Mouse (Mus musculus): ENCODE measurements at regions not wholly inside any gene's neighbourhood (a gene's known extent, or its start where the extent isn't known, plus 50 kb on each side); places are given as distances from the start of the nearest gene placed in this dataset.

DNA sequence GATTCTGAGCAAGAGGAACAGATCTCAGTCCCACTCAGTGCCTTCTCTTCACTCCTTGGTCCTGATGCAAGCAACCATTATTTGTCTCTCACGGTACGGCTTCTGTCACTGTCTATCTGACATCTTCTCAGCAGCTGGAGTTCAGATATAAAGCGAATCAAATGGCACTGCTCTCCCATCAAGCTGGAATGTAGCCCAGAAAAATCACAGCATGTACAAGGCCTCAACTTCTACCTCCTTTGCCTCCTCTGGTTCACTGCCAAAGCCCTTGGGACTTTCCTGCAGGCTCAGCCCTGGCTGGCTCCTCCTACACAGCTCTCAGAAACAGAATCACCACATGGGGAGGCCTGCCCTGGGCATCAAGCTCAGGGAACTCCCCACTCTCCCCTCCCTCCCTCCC, 107.1 kb upstream of the Prok2 start:
- TF ChIP-seq ZC3H11A (IDR thresholded peaks at IDR 0.05; ENCODE audit: borderline replicate concordance, low read depth, low read length) (no peak), CHD2 (IDR thresholded peaks at IDR 0.05; ENCODE audit: low read depth, low read length) (no peak), ZNF384 (IDR thresholded peaks at IDR 0.05; ENCODE audit: low read depth, low read length) (no peak), HCFC1 (IDR thresholded peaks at IDR 0.05; ENCODE audit: borderline replicate concordance, insufficient read depth, low read length) (no peak), MAFK (IDR thresholded peaks at IDR 0.05; ENCODE audit: insufficient read depth, low read depth, low read length) (no peak)
- in situ Hi-C loops (cut with MboI; ENCODE audit: low sequenced_read_pairs in 2 of 2, unreplicated experiment in 2 of 2) = no loop called here
- H3K36me3 ChIP-seq (ENCODE audit: control insufficient read depth, insufficient read depth, low read length, poor library complexity, severe bottlenecking) = no peaks in the 10 kb centered on the region
- no peak for DNase-seq (ENCODE audit: low read depth, low spot score)
- H3K4me3 ChIP-seq (ENCODE audit: insufficient read depth in 1 of 2, low read depth in 1 of 2, low read length in 2 of 2, poor library complexity in 1 of 2, severe bottlenecking in 1 of 2) = no peak overlapping the region
- H3K4me1 ChIP-seq (ENCODE audit: control insufficient read depth in 2 of 2, insufficient read depth in 2 of 2, low read length in 2 of 2, poor library complexity in 1 of 2) = no peaks in the 10 kb centered on the region; a peak in 1 of 4 replicates
- no peaks in the 10 kb centered on the region for H3K9me3 ChIP-seq (ENCODE audit: control insufficient read depth, insufficient read depth, low read depth, low read length)
- H3K9ac ChIP-seq (ENCODE audit: insufficient read depth, low read depth, low read length, poor library complexity, severe bottlenecking) = no peak overlapping the region
- no peak overlapping the region for H3K27ac ChIP-seq (ENCODE audit: insufficient read depth, low read depth, low read length, poor library complexity, severe bottlenecking)

DNA sequence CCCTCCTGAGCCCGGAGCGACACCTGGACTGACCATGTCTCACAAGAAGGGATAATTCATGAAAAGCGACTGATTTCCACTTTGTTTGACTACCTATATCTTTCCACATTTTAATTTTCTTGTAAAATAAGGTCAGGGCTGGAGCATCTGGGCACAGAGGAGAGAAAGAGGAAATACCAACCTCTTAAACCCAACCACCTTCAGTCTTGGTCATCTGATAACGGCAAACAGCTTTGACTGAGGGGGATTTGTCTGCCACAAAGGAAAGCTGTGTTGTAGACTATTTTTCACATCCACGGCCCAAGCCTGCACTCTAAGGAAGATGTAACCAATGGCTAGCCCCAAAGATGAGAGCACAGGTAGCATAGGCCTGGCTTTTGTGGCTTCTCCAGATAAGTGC, 101.4 kb upstream of the Prok2 start:
- H3K9me3 ChIP-seq (ENCODE audit: control insufficient read depth, insufficient read depth, low read depth, low read length) = no peaks in the 10 kb centered on the region
- H3K4me1 ChIP-seq (ENCODE audit: control insufficient read depth in 2 of 2, insufficient read depth in 2 of 2, low read length in 2 of 2, poor library complexity in 1 of 2) = no peaks in the 10 kb centered on the region
- in situ Hi-C loops (cut with MboI; ENCODE audit: low sequenced_read_pairs in 2 of 2, unreplicated experiment in 2 of 2) = no loop called here
- no peaks in the 10 kb centered on the region for H3K36me3 ChIP-seq (ENCODE audit: control insufficient read depth, insufficient read depth, low read length, poor library complexity, severe bottlenecking)
- TF ChIP-seq MAFK (IDR thresholded peaks at IDR 0.05; ENCODE audit: insufficient read depth, low read depth, low read length) (no peak), ZC3H11A (IDR thresholded peaks at IDR 0.05; ENCODE audit: borderline replicate concordance, low read depth, low read length) (no peak), ZNF384 (IDR thresholded peaks at IDR 0.05; ENCODE audit: low read depth, low read length) (no peak), CHD2 (IDR thresholded peaks at IDR 0.05; ENCODE audit: low read depth, low read length) (no peak), HCFC1 (IDR thresholded peaks at IDR 0.05; ENCODE audit: borderline replicate concordance, insufficient read depth, low read length) (no peak)
- H3K4me3 ChIP-seq (ENCODE audit: insufficient read depth in 1 of 2, low read depth in 1 of 2, low read length in 2 of 2, poor library complexity in 1 of 2, severe bottlenecking in 1 of 2) = no peak overlapping the region
- H3K9ac ChIP-seq (ENCODE audit: insufficient read depth, low read depth, low read length, poor library complexity, severe bottlenecking) = no peak overlapping the region
- DNase-seq (ENCODE audit: low read depth, low spot score) = no peak
- H3K27ac ChIP-seq (ENCODE audit: insufficient read depth, low read depth, low read length, poor library complexity, severe bottlenecking) = no peak overlapping the region

DNA sequence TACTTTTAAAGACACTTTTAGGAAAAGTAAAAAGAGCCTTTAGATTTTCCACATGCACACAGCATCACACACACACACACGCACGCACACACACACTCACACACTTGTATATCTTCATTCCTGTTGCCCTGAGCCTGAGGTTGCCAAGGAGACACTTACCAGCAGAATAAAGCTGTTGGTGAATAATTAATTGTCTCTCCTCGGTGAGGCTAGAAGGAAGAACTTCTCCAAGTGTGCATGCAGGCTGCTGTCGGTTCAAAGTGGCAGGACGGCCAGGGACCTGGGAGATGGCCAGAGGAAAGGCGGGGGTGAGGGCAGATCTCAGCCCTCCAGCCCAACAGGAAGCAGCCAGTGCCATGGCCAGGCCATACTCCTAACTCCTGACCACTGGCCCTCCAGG, 98.6 kb upstream of the Prok2 start:
- Histone ChIP-seq H3K4me3 (ENCODE audit: insufficient read depth in 1 of 2, low read depth in 1 of 2, low read length in 2 of 2, poor library complexity in 1 of 2, severe bottlenecking in 1 of 2) (no peak overlapping the region), H3K9me3 (ENCODE audit: control insufficient read depth, insufficient read depth, low read depth, low read length) (no peaks in the 10 kb centered on the region), H3K4me1 (ENCODE audit: control insufficient read depth in 2 of 2, insufficient read depth in 2 of 2, low read length in 2 of 2, poor library complexity in 1 of 2) (no peaks in the 10 kb centered on the region), H3K27ac (ENCODE audit: insufficient read depth, low read depth, low read length, poor library complexity, severe bottlenecking) (no peak overlapping the region), H3K9ac (ENCODE audit: insufficient read depth, low read depth, low read length, poor library complexity, severe bottlenecking) (no peak overlapping the region), H3K36me3 (ENCODE audit: control insufficient read depth, insufficient read depth, low read length, poor library complexity, severe bottlenecking) (no peaks in the 10 kb centered on the region)
- no peak for DNase-seq (ENCODE audit: low read depth, low spot score)
- TF ChIP-seq ZNF384 (IDR thresholded peaks at IDR 0.05; ENCODE audit: low read depth, low read length) (no peak), ZC3H11A (IDR thresholded peaks at IDR 0.05; ENCODE audit: borderline replicate concordance, low read depth, low read length) (no peak), MAFK (IDR thresholded peaks at IDR 0.05; ENCODE audit: insufficient read depth, low read depth, low read length) (no peak), CHD2 (IDR thresholded peaks at IDR 0.05; ENCODE audit: low read depth, low read length) (no peak), HCFC1 (IDR thresholded peaks at IDR 0.05; ENCODE audit: borderline replicate concordance, insufficient read depth, low read length) (no peak)
- in situ Hi-C loops (cut with MboI; ENCODE audit: low sequenced_read_pairs in 2 of 2, unreplicated experiment in 2 of 2) = no loop called here

DNA sequence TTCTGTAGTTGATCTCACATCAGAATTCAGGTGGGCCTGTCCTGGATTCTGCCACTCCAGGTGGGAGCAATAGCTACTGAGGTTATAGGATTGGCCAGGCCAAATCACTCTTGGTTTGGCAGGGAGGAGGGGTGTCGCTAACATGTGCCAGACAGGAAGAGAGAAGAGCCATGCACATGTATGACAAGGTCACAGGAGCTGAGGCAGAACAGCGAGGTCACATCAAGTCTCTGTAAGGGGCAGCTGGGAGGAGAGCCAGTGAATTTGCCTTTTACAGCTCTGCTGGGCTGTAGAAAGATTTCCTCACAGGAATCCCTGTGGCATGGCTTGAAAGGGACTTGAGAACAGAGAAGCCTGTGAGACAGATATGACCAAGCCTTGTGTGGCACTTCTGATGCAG, 96.3 kb upstream of the Prok2 start:
- in situ Hi-C loops (cut with MboI; ENCODE audit: low sequenced_read_pairs in 2 of 2, unreplicated experiment in 2 of 2) = no loop called here
- H3K27ac ChIP-seq (ENCODE audit: insufficient read depth, low read depth, low read length, poor library complexity, severe bottlenecking) = no peak overlapping the region
- no peak for DNase-seq (ENCODE audit: low read depth, low spot score)
- no peak overlapping the region for H3K9ac ChIP-seq (ENCODE audit: insufficient read depth, low read depth, low read length, poor library complexity, severe bottlenecking)
- TF ChIP-seq ZC3H11A (IDR thresholded peaks at IDR 0.05; ENCODE audit: borderline replicate concordance, low read depth, low read length) (no peak), ZNF384 (IDR thresholded peaks at IDR 0.05; ENCODE audit: low read depth, low read length) (no peak), MAFK (IDR thresholded peaks at IDR 0.05; ENCODE audit: insufficient read depth, low read depth, low read length) (no peak), HCFC1 (IDR thresholded peaks at IDR 0.05; ENCODE audit: borderline replicate concordance, insufficient read depth, low read length) (no peak), CHD2 (IDR thresholded peaks at IDR 0.05; ENCODE audit: low read depth, low read length) (no peak)
- no peak overlapping the region for H3K4me3 ChIP-seq (ENCODE audit: insufficient read depth in 1 of 2, low read depth in 1 of 2, low read length in 2 of 2, poor library complexity in 1 of 2, severe bottlenecking in 1 of 2)
- H3K4me1 ChIP-seq (ENCODE audit: control insufficient read depth in 2 of 2, insufficient read depth in 2 of 2, low read length in 2 of 2, poor library complexity in 1 of 2) = 0 out of 4 replicates have a peak, but pooled peaks cover 0 to 2% of the 10 kb centered on the region in 2 experiments
- H3K9me3 ChIP-seq (ENCODE audit: control insufficient read depth, insufficient read depth, low read depth, low read length) = no peaks in the 10 kb centered on the region
- H3K36me3 ChIP-seq (ENCODE audit: control insufficient read depth, insufficient read depth, low read length, poor library complexity, severe bottlenecking) = no peaks in the 10 kb centered on the region
